Mouse (Mus musculus) regulatory T cell (primary cell): ENCODE data around the gene Nuak2.
"Not testable (repeated sequence)": the region's sequence is repeated elsewhere in the genome, so short reads cannot be mapped to it uniquely, and the experiment has no call there.

Experiments
- in situ Hi-C: fragments of 300-600 bp; cut with MboI, MseI; formaldehyde crosslinking; loops from one replicate; pipeline ENCODE4 v1.15.1; 2025; ENCODE audit warnings: high pct_unique_total_duplicates

The Nuak2 gene

DNA sequence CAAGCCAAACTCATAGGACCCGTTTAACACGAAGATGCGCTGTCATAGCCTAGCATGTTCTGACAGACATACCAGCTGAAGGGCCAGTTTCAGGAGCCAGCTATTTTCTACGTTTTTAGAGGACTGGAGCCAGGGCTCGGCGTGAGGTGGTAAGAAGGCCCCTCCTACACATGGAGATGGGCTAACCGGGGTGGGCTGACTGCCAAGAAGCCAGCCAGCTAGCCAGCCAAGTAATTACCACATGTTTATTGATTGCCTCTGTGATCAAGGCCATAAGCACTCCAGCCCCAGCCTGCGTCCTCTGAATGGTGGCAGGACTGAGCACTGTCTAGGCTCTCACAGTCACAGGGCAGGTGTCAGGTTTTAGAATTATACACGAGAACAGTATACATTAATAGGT lies 10.9 kb downstream of the Nuak2 start:
- in situ Hi-C loops: no loop called here

DNA sequence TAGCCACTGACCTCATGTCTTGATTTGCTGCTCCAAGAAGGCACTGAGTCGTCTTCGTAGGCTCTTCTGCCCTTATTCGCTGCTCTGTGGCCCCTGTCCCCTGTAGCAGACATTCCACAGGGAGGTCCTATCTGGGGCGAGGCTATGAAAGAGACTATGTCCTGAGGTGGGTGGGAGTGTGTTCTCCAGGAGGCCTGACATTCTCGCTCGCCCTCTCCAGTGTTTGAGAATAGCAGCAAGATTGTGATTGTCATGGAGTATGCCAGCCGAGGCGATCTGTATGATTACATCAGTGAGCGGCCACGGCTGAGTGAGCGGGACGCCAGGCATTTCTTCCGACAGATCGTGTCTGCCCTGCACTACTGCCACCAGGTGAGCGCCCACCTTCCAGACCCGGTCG lies 11.6 kb downstream of the Nuak2 start:
- in situ Hi-C loops: no loop called here

DNA sequence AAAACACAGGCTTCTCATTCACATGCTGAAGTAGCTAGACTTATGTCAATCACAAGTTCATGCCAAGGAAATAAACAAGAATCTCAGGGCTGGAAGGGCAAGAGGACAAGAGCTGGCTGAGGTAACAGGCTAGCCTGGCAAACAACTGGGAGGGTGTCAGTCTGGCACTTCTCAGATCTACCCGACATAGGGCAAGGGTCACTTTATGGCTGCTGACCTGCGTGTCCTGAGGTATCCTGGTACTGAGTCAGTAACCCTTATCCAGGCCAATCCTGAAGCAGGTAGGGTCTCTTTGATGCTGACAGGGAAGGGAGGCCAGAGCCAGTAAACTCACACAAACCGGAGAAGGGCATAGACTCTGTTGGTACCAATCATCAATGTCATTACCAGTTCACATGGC lies 12.6 kb downstream of the Nuak2 start:
- in situ Hi-C loops: no loop called here

DNA sequence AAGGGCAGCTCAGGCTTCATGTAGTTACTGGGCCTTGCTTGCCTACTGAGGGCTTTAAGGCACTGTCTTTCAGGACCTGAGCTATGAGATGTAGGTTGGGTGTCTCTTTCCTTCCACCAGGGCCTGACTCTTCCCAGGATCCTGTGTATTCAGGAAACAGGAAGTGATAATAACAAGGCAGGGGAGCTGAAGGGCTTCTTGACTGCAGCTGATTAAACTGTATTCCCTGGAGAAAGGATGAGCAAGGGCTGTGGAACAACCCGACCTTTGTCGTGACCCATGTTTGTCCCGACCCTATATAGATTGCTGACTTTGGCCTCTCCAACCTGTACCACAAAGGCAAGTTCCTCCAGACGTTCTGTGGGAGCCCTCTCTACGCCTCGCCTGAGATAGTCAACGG lies 13.7 kb downstream of the Nuak2 start:
- in situ Hi-C loops: no loop called here

DNA sequence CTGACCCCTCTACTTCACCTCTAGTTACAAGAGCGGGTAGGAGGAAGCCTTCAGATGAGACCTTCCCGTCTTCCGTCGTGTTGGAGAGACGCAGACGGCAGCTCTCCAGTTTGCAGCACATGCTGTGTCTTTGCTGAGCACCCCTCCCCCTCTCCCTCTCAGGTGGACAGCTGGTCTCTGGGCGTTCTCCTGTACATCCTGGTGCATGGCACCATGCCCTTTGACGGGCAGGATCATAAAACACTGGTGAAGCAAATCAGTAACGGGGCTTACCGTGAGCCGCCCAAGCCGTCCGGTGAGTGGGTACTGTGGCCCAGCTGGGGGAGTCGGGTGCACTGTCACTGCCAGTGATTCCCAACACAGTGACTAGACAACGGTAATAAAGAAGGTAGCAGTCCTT lies 14.5 kb downstream of the Nuak2 start:
- in situ Hi-C loops: no loop called here

DNA sequence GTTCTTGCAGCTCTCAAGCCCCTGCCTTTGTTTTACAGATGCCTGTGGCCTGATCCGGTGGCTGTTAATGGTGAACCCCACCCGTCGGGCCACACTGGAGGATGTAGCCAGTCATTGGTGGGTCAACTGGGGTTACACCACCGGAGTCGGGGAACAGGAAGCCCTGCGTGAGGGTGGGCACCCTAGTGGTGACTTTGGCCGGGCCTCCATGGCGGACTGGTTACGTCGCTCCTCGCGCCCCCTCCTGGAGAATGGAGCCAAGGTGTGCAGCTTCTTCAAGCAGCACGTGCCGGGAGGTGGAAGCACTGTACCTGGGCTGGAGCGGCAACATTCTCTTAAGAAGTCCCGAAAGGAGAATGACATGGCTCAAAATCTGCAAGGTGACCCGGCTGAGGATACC lies 15.4 kb downstream of the Nuak2 start:
- in situ Hi-C loops: no loop called here

DNA sequence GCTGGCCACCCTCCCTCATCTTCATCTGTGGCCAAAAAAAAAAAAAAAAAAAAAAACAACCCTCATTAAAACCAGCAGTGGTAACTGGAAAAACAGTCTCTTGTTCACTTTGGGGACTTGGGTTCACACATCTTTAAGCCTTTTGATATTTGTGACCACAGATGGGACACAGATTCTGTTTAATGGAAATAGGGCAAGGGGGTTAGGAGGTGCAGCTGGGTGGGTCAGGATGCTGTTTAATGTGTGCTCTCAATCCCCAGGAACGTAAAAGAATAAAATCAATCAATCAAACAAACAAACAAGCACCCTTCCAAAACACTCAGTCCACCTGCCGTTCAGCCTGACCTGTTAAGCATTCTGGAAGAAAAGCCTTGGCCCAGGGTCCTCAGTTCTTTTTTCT lies 17.3 kb downstream of the Nuak2 start:
- in situ Hi-C loops: no loop called here

DNA sequence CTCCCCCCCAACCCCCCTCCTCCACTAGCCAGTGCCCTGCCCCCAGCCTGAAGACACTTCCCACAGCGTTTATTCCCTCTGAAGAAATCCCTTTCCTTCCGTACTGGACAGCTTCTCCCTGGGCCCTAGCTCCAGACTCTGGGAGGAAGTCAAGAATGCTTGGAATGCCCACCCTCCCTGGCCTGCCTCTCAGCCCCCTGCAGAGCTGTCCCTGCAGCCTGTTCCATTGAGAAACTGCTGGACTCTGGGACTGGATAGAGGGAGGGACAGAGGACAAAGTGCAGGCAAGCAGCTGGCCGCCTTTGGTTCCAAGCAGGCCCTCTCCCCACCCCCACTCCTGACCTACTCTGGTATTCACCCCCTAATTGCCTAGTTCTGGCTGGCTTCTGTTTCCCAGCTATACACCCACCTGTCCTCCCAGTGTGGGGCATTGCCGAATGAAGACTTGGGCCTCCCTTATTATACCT lies 17.8 kb downstream of the Nuak2 start:
- in situ Hi-C loops: no loop called here

DNA sequence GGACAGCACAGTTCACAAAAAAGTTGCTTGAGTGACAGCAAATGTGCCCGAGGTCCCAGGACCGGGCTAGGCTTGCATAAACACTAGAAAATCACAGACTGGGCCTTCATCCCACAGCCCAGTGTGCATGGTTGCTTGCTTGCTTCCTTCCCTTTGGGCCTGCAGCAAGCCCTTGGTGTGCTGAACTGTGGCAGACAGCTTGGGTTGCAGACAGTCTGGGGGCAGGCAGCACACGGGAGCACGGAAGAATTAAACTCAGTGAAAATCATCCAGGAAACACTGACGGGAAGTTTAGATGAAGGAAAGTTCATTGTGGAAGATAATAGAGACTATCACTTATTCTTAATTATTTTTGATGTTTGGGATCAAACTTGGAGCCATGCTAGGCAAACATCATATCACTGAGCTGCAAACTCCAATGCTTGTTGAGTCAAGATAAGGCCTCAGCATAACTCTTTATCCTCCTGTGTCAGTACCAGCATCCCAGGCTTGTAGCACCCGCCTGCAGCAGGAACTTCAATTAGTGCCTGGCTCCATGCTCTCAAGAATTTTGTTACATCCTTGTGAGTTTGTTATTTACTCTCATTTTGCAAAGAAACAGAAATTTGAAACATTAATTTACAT lies 18.4 kb downstream of the Nuak2 start:
- in situ Hi-C loops: no loop called here

DNA sequence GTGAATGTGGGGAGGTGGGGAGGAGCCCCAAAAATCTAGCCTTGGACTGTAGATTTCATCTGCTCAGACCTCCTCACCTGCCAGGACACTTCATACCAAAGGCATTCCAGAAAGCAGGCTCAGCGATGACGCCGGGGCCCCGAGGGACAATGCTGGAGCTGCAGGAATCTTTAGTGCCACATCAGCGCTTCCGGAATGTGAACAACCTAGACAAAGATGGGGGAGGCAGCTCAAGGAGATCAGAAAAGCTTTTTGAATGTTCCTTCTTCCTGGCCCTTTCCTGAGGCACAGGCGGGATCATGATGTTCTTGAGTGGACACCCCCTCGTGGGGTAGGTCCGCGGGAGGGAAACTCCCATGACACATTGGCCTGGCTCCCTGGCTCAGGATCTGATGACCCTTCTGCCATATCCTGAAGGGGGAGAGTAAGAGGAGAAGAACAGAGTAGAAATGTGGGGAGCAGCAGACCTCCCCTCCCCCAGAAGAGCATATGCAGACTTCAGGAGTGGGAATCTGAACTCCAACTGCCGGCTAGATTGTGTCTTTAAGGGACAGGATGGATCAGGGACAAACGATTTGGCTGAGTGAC lies 19.5 kb downstream of the Nuak2 start:
- in situ Hi-C loops: no loop called here

DNA sequence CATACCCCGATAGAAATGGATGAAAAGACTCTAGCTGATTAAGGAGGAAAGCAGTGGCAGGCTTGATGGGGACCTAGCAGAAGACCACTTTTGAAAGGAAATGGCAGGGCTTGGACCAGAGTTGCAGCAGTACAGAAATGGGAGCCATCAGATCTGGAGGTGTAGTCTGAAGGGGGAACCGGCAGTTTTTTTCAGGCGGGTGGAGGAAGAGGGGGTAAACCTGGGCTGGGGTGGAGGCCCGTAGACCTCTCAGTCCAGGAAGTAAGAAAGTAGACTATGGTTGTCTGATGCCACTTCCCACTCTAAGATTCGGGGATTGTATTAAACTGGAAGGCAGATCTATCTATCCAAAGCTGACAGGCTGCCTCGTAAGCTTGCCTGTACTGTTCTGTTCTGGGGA lies 21.0 kb downstream of the Nuak2 start:
- in situ Hi-C loops: no loop called here

DNA sequence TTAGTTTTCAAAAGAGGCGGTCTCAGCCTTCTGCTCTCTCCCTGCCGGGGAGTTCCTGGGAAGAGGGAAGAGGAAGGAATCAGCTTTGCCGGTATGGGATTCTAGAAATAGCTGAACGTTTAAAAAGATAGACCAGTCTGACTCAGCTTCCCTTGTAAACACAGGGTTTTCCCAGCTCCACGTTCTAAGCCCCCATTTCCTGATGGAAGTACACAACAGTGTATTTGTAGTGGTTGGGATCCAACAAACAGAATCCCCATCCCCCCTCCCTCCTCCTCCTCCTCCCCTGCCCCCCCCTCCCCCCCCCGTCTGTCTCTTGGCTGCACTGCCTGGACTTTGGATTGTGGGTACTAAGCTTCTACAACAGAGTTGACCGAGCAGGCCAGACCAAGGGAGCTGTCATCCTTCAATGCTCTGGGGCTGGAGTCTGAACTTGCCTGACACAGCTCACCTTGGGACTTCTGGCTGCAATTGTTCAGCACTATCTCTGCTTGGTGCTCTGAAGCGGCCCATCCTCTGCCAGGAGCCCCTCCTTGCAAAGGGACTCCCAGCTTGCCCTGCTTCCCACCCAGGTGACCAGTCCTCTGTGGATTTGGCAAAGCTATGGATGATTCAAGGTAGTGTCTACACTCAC lies 22.2 kb downstream of the Nuak2 start:
- in situ Hi-C loops: no loop called here

DNA sequence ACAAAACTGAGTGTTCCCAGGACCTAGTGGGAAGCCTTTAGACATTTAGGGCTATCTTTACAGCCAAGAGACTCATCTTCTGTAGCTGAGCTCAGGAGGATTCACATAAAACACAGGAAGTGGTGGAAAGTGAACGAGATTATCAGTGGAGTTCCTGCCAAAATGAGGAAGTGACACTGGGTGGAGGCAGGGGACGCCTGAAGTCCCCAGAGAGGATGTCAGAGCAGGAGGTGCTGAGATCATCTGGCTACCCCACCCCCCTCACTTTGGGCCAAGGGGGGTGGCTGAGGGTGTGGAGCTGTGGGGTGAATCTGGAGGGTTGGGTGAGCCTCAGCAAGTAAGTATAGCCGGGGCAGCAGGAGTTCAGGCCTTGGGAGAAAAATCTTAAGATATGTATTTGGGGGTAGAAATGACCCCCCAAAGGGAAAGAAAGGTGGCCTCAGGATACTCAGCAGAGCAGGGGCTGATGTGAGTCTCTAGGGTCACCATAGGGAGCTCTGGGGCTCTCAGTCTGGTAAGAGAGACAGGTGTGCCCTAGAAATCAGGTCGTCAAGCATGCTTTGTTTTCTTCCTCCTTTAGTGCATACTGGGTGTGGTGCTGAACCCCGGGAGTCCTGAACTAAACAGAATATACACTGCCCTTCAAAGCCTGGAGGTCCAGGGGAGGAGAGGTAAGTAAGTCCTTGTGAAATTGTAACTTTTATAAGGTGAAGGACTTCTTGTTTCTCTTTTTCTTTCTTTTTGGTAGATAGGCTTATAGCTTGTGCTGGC lies 26.0 kb downstream of the Nuak2 start:
- in situ Hi-C loops: no loop called here

DNA sequence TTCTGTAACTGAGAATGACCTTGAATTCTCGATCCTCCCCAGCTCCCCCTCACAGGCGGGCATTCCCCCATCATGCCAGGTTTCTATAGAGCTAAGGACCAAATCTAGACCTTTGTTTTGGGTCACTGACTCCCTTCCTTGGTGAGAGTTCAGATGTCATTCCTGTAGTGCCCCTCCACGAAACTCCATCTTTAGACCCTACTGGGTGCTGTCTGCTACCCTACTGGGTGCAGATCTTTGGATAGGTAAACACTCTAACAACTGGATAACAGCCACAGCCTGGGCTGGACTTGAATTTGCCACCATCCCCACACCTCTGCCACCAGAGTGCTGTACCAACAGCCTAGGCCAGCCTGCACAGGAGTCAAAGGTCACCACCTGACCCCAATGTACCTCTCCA lies 26.6 kb downstream of the Nuak2 start:
- in situ Hi-C loops: no loop called here

DNA sequence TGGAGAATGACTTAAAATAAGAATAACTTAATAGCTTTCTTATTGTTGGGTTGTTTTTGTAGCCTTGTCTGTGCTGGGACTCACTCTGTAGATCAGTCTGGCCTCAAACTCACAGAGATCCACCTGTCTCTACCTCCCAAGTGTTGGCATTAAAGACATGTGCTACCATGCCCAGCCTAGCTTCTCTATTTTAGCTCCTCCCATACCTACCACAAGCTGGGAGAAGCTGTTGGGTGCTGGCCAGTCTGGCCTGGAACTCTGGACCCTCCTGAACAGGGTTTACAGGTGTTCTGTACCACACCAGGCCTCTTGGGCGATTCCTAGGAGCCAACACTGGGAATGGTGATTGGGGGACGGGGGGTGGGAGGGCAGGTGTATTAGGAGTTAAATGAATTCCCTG lies 27.3 kb downstream of the Nuak2 start:
- in situ Hi-C loops: no loop called here

DNA sequence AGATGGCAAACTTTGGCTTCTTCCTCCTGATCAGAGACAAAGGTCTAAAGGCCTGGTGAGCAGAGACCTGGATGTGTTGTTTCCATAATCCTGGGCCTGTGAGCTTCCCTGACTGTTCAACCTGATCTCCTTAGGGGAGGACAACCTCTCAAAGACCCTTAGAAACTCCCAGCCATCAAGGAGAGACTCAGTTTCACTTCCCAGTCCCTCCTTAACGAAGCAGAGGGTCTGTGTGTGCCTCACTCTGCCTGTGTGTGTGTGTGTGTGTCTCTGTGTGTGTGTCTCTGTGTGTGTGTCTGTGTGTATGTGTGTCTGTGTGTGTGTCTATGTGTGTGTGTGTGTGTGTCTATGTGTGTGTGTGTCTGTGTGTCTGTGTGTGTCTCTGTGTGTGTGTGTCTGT lies 27.7 kb downstream of the Nuak2 start:
- in situ Hi-C loops: no loop called here

DNA sequence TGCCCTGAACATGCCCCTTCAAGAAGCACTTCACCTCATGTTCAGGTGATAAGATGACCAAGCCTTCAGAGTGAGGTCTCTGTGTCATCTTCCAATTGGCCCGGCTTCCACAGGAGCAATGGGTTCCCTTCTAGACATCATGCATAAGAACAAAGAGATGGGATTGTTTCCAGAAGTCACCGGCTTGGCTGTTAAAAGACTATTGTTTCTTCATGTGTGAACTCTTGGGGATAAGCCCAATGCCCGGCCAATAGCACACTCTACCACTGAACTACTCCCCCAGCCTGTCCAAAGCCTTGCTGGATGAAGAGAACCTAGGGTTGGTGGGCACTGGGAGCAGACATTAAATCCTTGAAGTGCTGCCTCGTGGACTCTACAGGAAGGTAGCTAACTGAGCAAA lies 29.6 kb downstream of the Nuak2 start:
- in situ Hi-C loops: no loop called here

DNA sequence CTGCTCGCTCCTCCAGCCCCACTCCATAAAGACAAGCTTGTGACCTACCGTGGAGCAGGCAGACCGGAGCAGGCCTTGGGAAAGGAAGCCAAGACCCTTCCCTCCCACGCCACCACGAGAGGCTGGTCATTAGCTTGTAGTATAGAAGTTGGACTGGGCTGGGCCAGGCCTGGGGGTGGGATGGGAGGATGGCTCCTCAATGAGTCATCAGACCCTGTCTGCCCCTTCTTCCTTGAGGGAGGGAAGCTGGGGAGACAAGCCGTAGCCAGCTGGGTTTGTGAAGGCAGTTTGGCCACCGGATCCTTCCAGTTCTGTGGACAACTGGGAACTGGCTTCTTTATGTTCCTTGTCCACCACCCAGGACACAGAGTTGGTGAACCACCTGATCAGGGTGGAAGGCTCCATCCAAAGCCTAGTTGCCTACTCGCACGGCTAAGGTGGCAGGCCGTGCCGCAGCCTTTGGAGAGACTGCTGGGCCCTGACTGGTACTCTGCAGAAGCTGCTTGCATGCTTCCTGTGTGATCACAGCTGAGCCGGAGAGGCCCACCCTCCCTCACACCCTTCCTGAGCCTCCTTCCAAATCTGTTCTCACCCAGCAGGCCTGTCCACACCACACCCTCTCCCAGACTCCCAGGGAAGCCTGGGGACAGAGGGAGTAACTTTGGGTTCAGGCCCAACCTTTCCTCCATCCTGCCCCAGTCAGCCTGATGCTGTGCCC lies 30.4 kb downstream of the Nuak2 start:
- in situ Hi-C loops: no loop called here

DNA sequence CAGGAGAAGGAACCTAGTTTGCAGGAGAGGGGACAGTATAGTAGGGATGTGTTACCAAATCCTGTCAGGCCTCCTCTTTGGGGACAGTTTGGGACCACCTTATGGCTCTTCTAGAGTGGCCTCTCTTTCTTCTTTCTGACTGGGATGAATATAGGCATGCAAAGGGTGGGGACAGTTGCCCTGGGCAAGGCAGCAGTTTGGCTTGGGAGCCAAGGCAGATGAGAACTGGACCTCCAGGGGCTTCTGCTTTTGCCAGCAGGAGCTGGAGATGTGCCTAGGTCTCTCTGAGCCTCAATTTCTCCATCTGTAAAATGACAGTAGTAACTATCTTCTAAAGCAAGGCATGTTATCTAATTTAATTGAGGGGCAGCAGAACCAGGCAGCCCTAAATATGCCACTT lies 31.0 kb downstream of the Nuak2 start:
- in situ Hi-C loops: no loop called here

DNA sequence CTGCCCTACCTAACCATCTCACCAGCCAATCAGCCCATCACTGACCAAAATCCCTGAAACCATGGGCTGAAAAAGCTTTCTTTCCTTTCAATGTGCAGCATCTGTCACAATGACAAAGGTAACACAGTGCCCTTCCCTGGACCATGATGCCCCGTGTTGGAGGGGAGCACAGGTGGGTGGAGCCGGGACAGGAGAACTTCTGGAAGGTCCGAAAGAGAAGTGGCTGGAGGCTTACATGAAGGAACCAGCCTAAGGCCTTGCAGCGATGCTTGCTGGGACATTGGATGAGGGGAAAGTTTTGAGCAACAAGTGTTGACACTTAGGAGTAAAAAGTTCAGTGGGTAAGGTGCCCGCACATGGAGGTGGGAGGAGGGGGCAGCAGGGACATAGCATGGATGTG lies 32.5 kb downstream of the Nuak2 start:
- in situ Hi-C loops: no loop called here

DNA sequence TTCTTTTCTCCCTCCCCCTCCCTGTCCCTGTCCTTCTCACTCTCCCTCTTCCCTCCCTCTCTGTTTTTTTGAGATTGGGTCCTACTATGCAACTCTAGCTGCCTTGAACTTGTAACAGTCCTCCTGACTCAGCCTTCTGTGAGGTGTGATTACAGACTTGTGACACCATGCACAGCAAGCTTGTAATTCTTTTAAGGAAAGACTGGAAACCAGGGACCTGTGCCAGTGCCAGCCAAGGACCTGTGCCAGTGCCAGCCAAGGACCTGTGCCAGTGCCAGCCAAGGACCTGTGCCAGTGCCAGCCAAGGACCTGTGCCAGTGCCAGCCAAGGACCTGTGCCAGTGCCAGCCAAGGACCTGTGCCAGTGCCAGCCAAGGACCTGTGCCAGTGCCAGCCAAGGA lies 33.1 kb downstream of the Nuak2 start:
- in situ Hi-C loops: not testable (repeated sequence)

DNA sequence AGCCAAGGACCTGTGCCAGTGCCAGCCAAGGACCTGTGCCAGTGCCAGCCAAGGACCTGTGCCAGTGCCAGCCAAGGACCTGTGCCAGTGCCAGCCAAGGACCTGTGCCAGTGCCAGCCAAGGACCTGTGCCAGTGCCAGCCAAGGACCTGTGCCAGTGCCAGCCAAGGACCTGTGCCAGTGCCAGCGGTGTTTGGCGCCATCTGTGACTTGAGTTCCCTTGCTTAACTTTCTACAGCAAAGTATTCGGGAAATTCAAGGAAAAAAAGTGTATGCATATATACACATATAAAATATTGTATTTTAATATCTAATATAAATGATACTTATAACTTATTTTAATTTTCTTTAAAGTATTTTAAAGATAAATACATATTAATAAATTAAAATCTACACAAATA lies 33.7 kb downstream of the Nuak2 start:
- in situ Hi-C loops: not testable (repeated sequence)
